11 mouse cellular contexts compared by ENCODE assay signal in genomic region chr1:57095361-57096247, GRCm38 (mm10).
A peak's percentile ranks its signal among the peaks of the same experiment; 100 is the strongest.
DNase-seq lines count a peak whose midpoint lies in the region; ATAC-seq lines count a peak whose summit lies in the region.
"Had no signal": no experiment of that assay in that cellular context is flagged by ENCODE, and none has a peak within 500 bp of the region (broad histone marks: within the 10 kb centered on the region; RNA-seq: fewer than 3 reads in every experiment).

No protein-coding gene starts in this region.

- ATAC-seq in forebrain, embryonic 13.5 days = peak; percentile 59
- ATAC-seq in forebrain, embryonic 12.5 days (ENCODE audit: low FRiP score) = no peak
- no peak for ATAC-seq in midbrain, embryonic 13.5 days
- ATAC-seq in forebrain, embryonic 16.5 days = peak; percentile 73
- ATAC-seq: intestine, embryonic 16.5 days had no signal

- no peak overlapping the region for H3K9ac ChIP-seq in forebrain, embryonic 13.5 days
- no peak overlapping the region for H3K9ac ChIP-seq in forebrain, embryonic 12.5 days
- no peak overlapping the region for H3K9ac ChIP-seq in midbrain, embryonic 13.5 days (replicated peaks)
- H3K9ac ChIP-seq in forebrain, embryonic 16.5 days (replicated peaks; ENCODE audit: low read depth, low read length) = no peak overlapping the region

- H3K4me3 ChIP-seq in forebrain, embryonic 13.5 days = no peak overlapping the region
- H3K4me3 ChIP-seq in forebrain, embryonic 12.5 days (replicated peaks) = no peak overlapping the region
- H3K4me3 ChIP-seq in midbrain, embryonic 10.5 days = no peak overlapping the region
- H3K4me3 ChIP-seq in midbrain, embryonic 13.5 days (replicated peaks) = no peak overlapping the region
- H3K4me3 ChIP-seq in forebrain, embryonic 16.5 days (replicated peaks; ENCODE audit: low read length) = no peak overlapping the region

- H3K4me1 ChIP-seq in forebrain, embryonic 13.5 days = peaks cover 11% of the 10 kb centered on the region; the same call in 1 of the 2 replicates
- peaks cover 5% of the 10 kb centered on the region; the same call in 1 of the 2 replicates for H3K4me1 ChIP-seq in forebrain, embryonic 12.5 days
- peaks cover 10% of the 10 kb centered on the region for H3K4me1 ChIP-seq in midbrain, embryonic 10.5 days
- no peaks in the 10 kb centered on the region for H3K4me1 ChIP-seq in midbrain, embryonic 13.5 days (replicated peaks)
- no peaks in the 10 kb centered on the region for H3K4me1 ChIP-seq in forebrain, embryonic 16.5 days (replicated peaks; ENCODE audit: control insufficient read depth, insufficient read depth, low read length)

- H3K27ac ChIP-seq in forebrain, embryonic 13.5 days = no peak overlapping the region
- H3K27ac ChIP-seq in forebrain, embryonic 12.5 days = no peak overlapping the region
- 0 out of 2 replicates have a peak overlapping the region, but pooled peaks have one; percentile 23 for H3K27ac ChIP-seq in midbrain, embryonic 10.5 days (replicated peaks)
- no peak overlapping the region for H3K27ac ChIP-seq in midbrain, embryonic 13.5 days
- H3K27ac ChIP-seq in forebrain, embryonic 16.5 days (ENCODE audit: low read length) = no peak overlapping the region

- 63% methylated on average over 18 of the region's 18 CpGs for WGBS in forebrain, embryonic 13.5 days
- 66% methylated on average over 18 of the region's 18 CpGs for WGBS in forebrain, embryonic 12.5 days
- WGBS in midbrain, embryonic 10.5 days = 76% methylated on average over 18 of the region's 18 CpGs
- 69% methylated on average over 18 of the region's 18 CpGs for WGBS in midbrain, embryonic 13.5 days
- WGBS in forebrain, embryonic 16.5 days = 55% methylated on average over 18 of the region's 18 CpGs

- no peaks in the 10 kb centered on the region for H3K27me3 ChIP-seq in forebrain, embryonic 13.5 days
- H3K27me3 ChIP-seq in forebrain, embryonic 12.5 days = no peaks in the 10 kb centered on the region
- H3K27me3 ChIP-seq in midbrain, embryonic 10.5 days (ENCODE audit: low read depth, poor library complexity, severe bottlenecking) = no peaks in the 10 kb centered on the region
- no peaks in the 10 kb centered on the region for H3K27me3 ChIP-seq in midbrain, embryonic 13.5 days
- H3K27me3 ChIP-seq in forebrain, embryonic 16.5 days (replicated peaks; ENCODE audit: control insufficient read depth, insufficient read depth, low read length) = no peaks in the 10 kb centered on the region

- DNase-seq in midbrain, embryonic 10.5 days (ENCODE audit: low spot score) = peak; percentile 16
- DNase-seq in retina, embryonic 14.5 days (ENCODE audit: low spot score) = peak; percentile 77
- no peak for DNase-seq in thymus, postnatal 0 days (ENCODE audit: low spot score)
- DNase-seq in frontal cortex, postnatal 25 days (ENCODE audit: low spot score in 2 of 2) = no peak
- DNase-seq: B cell, adult 2 months; lung, postnatal 14 days had no signal

- H3K4me2 ChIP-seq in forebrain, embryonic 13.5 days = no peak overlapping the region
- H3K4me2 ChIP-seq in forebrain, embryonic 12.5 days = no peak overlapping the region
- no peak overlapping the region for H3K4me2 ChIP-seq in midbrain, embryonic 13.5 days (replicated peaks)
- no peak overlapping the region for H3K4me2 ChIP-seq in forebrain, embryonic 16.5 days (ENCODE audit: low read length)

- no peaks in the 10 kb centered on the region for H3K36me3 ChIP-seq in forebrain, embryonic 13.5 days (ENCODE audit: poor library complexity, severe bottlenecking)
- H3K36me3 ChIP-seq in forebrain, embryonic 12.5 days (replicated peaks) = no peaks in the 10 kb centered on the region
- no peaks in the 10 kb centered on the region for H3K36me3 ChIP-seq in midbrain, embryonic 10.5 days
- no peaks in the 10 kb centered on the region for H3K36me3 ChIP-seq in midbrain, embryonic 13.5 days
- H3K36me3 ChIP-seq in forebrain, embryonic 16.5 days (ENCODE audit: control insufficient read depth, insufficient read depth) = no peaks in the 10 kb centered on the region

- no peaks in the 10 kb centered on the region for H3K9me3 ChIP-seq in forebrain, embryonic 13.5 days (replicated peaks)
- H3K9me3 ChIP-seq in forebrain, embryonic 12.5 days = no peaks in the 10 kb centered on the region
- no peaks in the 10 kb centered on the region for H3K9me3 ChIP-seq in midbrain, embryonic 10.5 days (replicated peaks)
- H3K9me3 ChIP-seq in midbrain, embryonic 13.5 days = no peaks in the 10 kb centered on the region
- no peaks in the 10 kb centered on the region for H3K9me3 ChIP-seq in forebrain, embryonic 16.5 days (ENCODE audit: control insufficient read depth, low read length)

Comparison
In these comparisons a context has a peak if more than half of its experiments do, and no peak if none do; other contexts are left out.
1. ATAC-seq: peak in forebrain, embryonic 13.5 days (single experiment) and forebrain, embryonic 16.5 days (single experiment); none in forebrain, embryonic 12.5 days (single experiment) and midbrain, embryonic 13.5 days (single experiment).
2. DNase-seq: peak in midbrain, embryonic 10.5 days (single experiment) and retina, embryonic 14.5 days (single experiment); none in thymus, postnatal 0 days (single experiment) and frontal cortex, postnatal 25 days (0 of 2).